Mouse (Mus musculus) megakaryocyte, embryonic 14.5 days (primary cell): ENCODE measurements around the gene Mical2. TPM values are rescaled to one million over a fixed set of nuclear protein-coding genes. Genes with fewer than 3 reads are reported as not detected.

Experiments
- H3K27me3 ChIP-seq: replicated peaks from 2 replicates; pipeline ENCODE3; 2012; ENCODE audit warnings: inconsistent platforms
- H3K36me3 ChIP-seq: replicated peaks from 2 replicates; pipeline ENCODE3; 2012; ENCODE audit warnings: low read length, inconsistent platforms, mixed read lengths
- H3K4me1 ChIP-seq: 2 replicates; pipeline ENCODE4 v1.6.1; 2012; ENCODE audit warnings: inconsistent platforms
- H3K4me3 ChIP-seq: replicated peaks from 2 replicates; pipeline ENCODE3; 2012; ENCODE audit warnings: moderate library complexity, mild to moderate bottlenecking, inconsistent platforms
- H3K9me3 ChIP-seq: 2 replicates; pipeline ENCODE4 v1.6.1; 2012; ENCODE audit warnings: inconsistent platforms
- FLI1 ChIP-seq: IDR thresholded peaks from 2 replicates; pipeline ENCODE4 v1.6.1; 2012; ENCODE audit warnings: low read length, inconsistent platforms, mixed read lengths
- GATA1 ChIP-seq: IDR thresholded peaks from 3 replicates; pipeline ENCODE4 v1.6.1; 2012; ENCODE audit warnings: mixed read lengths, low read length, inconsistent platforms, borderline replicate concordance
- polyA plus RNA-seq: library from polyadenylated mRNA; stranded (reverse); fragments of >175 nt; gene quantifications from 2 replicates; pipeline ENCODE4 v1.2.3, GENCODE M21; 2012; ENCODE audit warnings: low replicate concordance; ENCODE audit not compliant: insufficient read depth

Mical2 gene
- polyA plus RNA-seq, 1 experiment: 0.22 TPM

GRCm38 (mm10) chr7:112192778-112193177 is 32.9 kb upstream of the Mical2 start:
- H3K4me3 ChIP-seq: no peak overlapping the region
- H3K9me3 ChIP-seq: peaks cover 6% of the 10 kb centered on the region
- H3K36me3 ChIP-seq: no peaks in the 10 kb centered on the region
- TF ChIP-seq GATA1 (no peak), FLI1 (no peak)
- H3K27me3 ChIP-seq: peaks cover 7% of the 10 kb centered on the region
- H3K4me1 ChIP-seq: no peaks in the 10 kb centered on the region

- peaks cover 4% of the 10 kb centered on the region for H3K27me3 ChIP-seq
- no peaks in the 10 kb centered on the region for H3K4me1 ChIP-seq
- H3K36me3 ChIP-seq: no peaks in the 10 kb centered on the region
- H3K9me3 ChIP-seq: peaks cover 6% of the 10 kb centered on the region
- TF ChIP-seq GATA1: no peak
- TF ChIP-seq FLI1: no peak
- no peak overlapping the region for H3K4me3 ChIP-seq
These were observed 31.4 kb upstream of the Mical2 start for GRCm38 (mm10) chr7:112194286-112194685.

- Histone ChIP-seq H3K4me1 (no peaks in the 10 kb centered on the region), H3K36me3 (no peaks in the 10 kb centered on the region), H3K9me3 (no peaks in the 10 kb centered on the region), H3K4me3 (no peak overlapping the region), H3K27me3 (peaks cover 4% of the 10 kb centered on the region)
- TF ChIP-seq FLI1: no peak
- no peak for TF ChIP-seq GATA1
These were observed 28.2 kb upstream of the Mical2 start for GRCm38 (mm10) chr7:112197461-112197860.

GRCm38 (mm10) chr7:112199343-112199742 is 26.3 kb upstream of the Mical2 start:
- no peak overlapping the region for H3K4me3 ChIP-seq
- no peaks in the 10 kb centered on the region for H3K9me3 ChIP-seq
- no peaks in the 10 kb centered on the region for H3K4me1 ChIP-seq
- no peaks in the 10 kb centered on the region for H3K36me3 ChIP-seq
- TF ChIP-seq FLI1: no peak
- no peak for TF ChIP-seq GATA1
- peaks cover 6% of the 10 kb centered on the region for H3K27me3 ChIP-seq

- H3K4me3 ChIP-seq: no peak overlapping the region
- no peaks in the 10 kb centered on the region for H3K9me3 ChIP-seq
- TF ChIP-seq FLI1 (no peak), GATA1 (no peak)
- no peaks in the 10 kb centered on the region for H3K36me3 ChIP-seq
- H3K27me3 ChIP-seq: peaks cover 4% of the 10 kb centered on the region
- H3K4me1 ChIP-seq: no peaks in the 10 kb centered on the region
These were observed 24.9 kb upstream of the Mical2 start for GRCm38 (mm10) chr7:112200761-112201160.

- no peaks in the 10 kb centered on the region for H3K36me3 ChIP-seq
- H3K9me3 ChIP-seq: peaks cover 10% of the 10 kb centered on the region
- no peak for TF ChIP-seq GATA1
- TF ChIP-seq FLI1: no peak
- no peak overlapping the region for H3K4me3 ChIP-seq
- peaks cover 3% of the 10 kb centered on the region for H3K27me3 ChIP-seq
- H3K4me1 ChIP-seq: no peaks in the 10 kb centered on the region
These were observed 23.5 kb upstream of the Mical2 start for GRCm38 (mm10) chr7:112202194-112202593.

GRCm38 (mm10) chr7:112202843-112203242 is 22.8 kb upstream of the Mical2 start:
- H3K27me3 ChIP-seq: peaks cover 3% of the 10 kb centered on the region
- H3K4me1 ChIP-seq: no peaks in the 10 kb centered on the region
- H3K36me3 ChIP-seq: no peaks in the 10 kb centered on the region
- H3K4me3 ChIP-seq: no peak overlapping the region
- no peak for TF ChIP-seq GATA1
- TF ChIP-seq FLI1: no peak
- H3K9me3 ChIP-seq: peaks cover 17% of the 10 kb centered on the region

- peaks cover 3% of the 10 kb centered on the region for H3K27me3 ChIP-seq
- 0 out of 2 replicates have a peak, but pooled peaks cover 4% of the 10 kb centered on the region for H3K4me1 ChIP-seq
- H3K9me3 ChIP-seq: peaks cover 18% of the 10 kb centered on the region
- H3K36me3 ChIP-seq: no peaks in the 10 kb centered on the region
- TF ChIP-seq FLI1 (no peak), GATA1 (no peak)
- H3K4me3 ChIP-seq: no peak overlapping the region
These were observed 21.7 kb upstream of the Mical2 start for GRCm38 (mm10) chr7:112203937-112204336.

- TF ChIP-seq GATA1: no peak
- no peak for TF ChIP-seq FLI1
- Histone ChIP-seq H3K4me1 (0 out of 2 replicates have a peak, but pooled peaks cover 4% of the 10 kb centered on the region), H3K27me3 (peaks cover 3% of the 10 kb centered on the region), H3K9me3 (peaks cover 18% of the 10 kb centered on the region), H3K4me3 (no peak overlapping the region), H3K36me3 (no peaks in the 10 kb centered on the region)
These were observed 21.2 kb upstream of the Mical2 start for GRCm38 (mm10) chr7:112204380-112204963.

- 0 out of 2 replicates have a peak, but pooled peaks cover 4% of the 10 kb centered on the region for H3K4me1 ChIP-seq
- peaks cover 3% of the 10 kb centered on the region for H3K27me3 ChIP-seq
- TF ChIP-seq GATA1: no peak
- no peak for TF ChIP-seq FLI1
- H3K36me3 ChIP-seq: no peaks in the 10 kb centered on the region
- H3K9me3 ChIP-seq: peaks cover 18% of the 10 kb centered on the region
- H3K4me3 ChIP-seq: no peak overlapping the region
These were observed 20.1 kb upstream of the Mical2 start for GRCm38 (mm10) chr7:112205513-112205912.

GRCm38 (mm10) chr7:112207717-112208116 is 17.9 kb upstream of the Mical2 start:
- peaks cover 18% of the 10 kb centered on the region for H3K9me3 ChIP-seq
- H3K36me3 ChIP-seq: no peaks in the 10 kb centered on the region
- H3K27me3 ChIP-seq: peaks cover 5% of the 10 kb centered on the region
- TF ChIP-seq GATA1 (no peak), FLI1 (no peak)
- H3K4me3 ChIP-seq: no peak overlapping the region
- H3K4me1 ChIP-seq: 0 out of 2 replicates have a peak, but pooled peaks cover 4% of the 10 kb centered on the region
